Mouse (Mus musculus): ENCODE measurements around the gene Negr1. TPM values are rescaled to one million over a fixed set of nuclear protein-coding genes. Genes with fewer than 3 reads are reported as not detected.

Gene Negr1
- total and polyA plus RNA-seq, 3 experiments, result not detected

- H3K4me1 ChIP-seq (ENCODE audit: control insufficient read depth in 1 of 2, insufficient read depth in 2 of 2), result no peaks in the 10 kb centered on the region
- H3K9me3 ChIP-seq (replicated peaks; ENCODE audit: low read length), result peaks cover 9% of the 10 kb centered on the region
- H3K9ac ChIP-seq (ENCODE audit: insufficient read depth, low read depth), result no peak overlapping the region
- no peak overlapping the region for H3K4me3 ChIP-seq (replicated peaks in 1 of 3; ENCODE audit: low read depth in 2 of 3, low read length in 2 of 3, poor library complexity in 1 of 3)
- H3K4me2 ChIP-seq (ENCODE audit: insufficient read depth, low read depth, poor library complexity, severe bottlenecking), result no peak overlapping the region
- H3K27ac ChIP-seq (ENCODE audit: insufficient read depth, low read depth), result no peak overlapping the region
- TF ChIP-seq BHLHE40 (IDR thresholded peaks at IDR 0.05; ENCODE audit: low read depth, low read length) (no peak), RAD21 (IDR thresholded peaks at IDR 0.05; ENCODE audit: low read depth, low read length) (no peak), HCFC1 (IDR thresholded peaks at IDR 0.05; ENCODE audit: low read depth, low read length) (no peak), POLR2A (IDR thresholded peaks at IDR 0.05; ENCODE audit: low read depth, low read length) (no peak), JUND (conservative IDR thresholded peaks at IDR 0.05; ENCODE audit: low read depth, low read length) (no peak), RCOR1 (conservative IDR thresholded peaks at IDR 0.05; ENCODE audit: low read depth, low read length) (no peak), TCF12 (IDR thresholded peaks at IDR 0.05; ENCODE audit: low read depth, low read length) (no peak), MAZ (IDR thresholded peaks at IDR 0.05; ENCODE audit: low read depth, low read length) (no peak), IRF4 (IDR thresholded peaks at IDR 0.05; ENCODE audit: low read depth, low read length) (no peak), SMC3 (IDR thresholded peaks at IDR 0.05; ENCODE audit: low read depth, low read length) (no peak), NRF1 (IDR thresholded peaks at IDR 0.05; ENCODE audit: low read depth, low read length) (no peak), CTCF (conservative IDR thresholded peaks at IDR 0.05 in 1 of 2, IDR thresholded peaks at IDR 0.05 in 1 of 2; ENCODE audit: low read depth in 2 of 2, low read length in 2 of 2) (no peak), NELFE (IDR thresholded peaks at IDR 0.05; ENCODE audit: low read depth, low read length) (no peak)
- H3K36me3 ChIP-seq (replicated peaks in 1 of 2; ENCODE audit: control insufficient read depth in 1 of 2, insufficient read depth in 1 of 2, low read length in 1 of 2), result no peaks in the 10 kb centered on the region
- no peaks in the 10 kb centered on the region for H3K79me2 ChIP-seq (replicated peaks; ENCODE audit: control insufficient read depth, extremely low read depth, insufficient read depth, poor library complexity, severe bottlenecking)
- no peak for DNase-seq (ENCODE audit: extremely low read depth)
- dilution Hi-C loops (cut with MboI; ENCODE audit: extremely low pct_ligation_motif_present, extremely low pct_unique_long_range_greater_than_20kb, low sequenced_read_pairs) (no loop called here), in situ Hi-C loops (cut with MboI; ENCODE audit: low pct_ligation_motif_present, low pct_unique_long_range_greater_than_20kb, low sequenced_read_pairs) (no loop called here)
- H3K27me3 ChIP-seq (replicated peaks), result no peaks in the 10 kb centered on the region
Measured at GRCm38 (mm10) chr3:156929062-156929397, 367.4 kb downstream of the Negr1 start.

- dilution Hi-C loops (cut with MboI; ENCODE audit: extremely low pct_ligation_motif_present, extremely low pct_unique_long_range_greater_than_20kb, low sequenced_read_pairs), result no loop called here
- H3K36me3 ChIP-seq (replicated peaks in 1 of 2; ENCODE audit: control insufficient read depth in 1 of 2, insufficient read depth in 1 of 2, low read length in 1 of 2), result no peaks in the 10 kb centered on the region
- no peaks in the 10 kb centered on the region for H3K79me2 ChIP-seq (replicated peaks; ENCODE audit: control insufficient read depth, extremely low read depth, insufficient read depth, poor library complexity, severe bottlenecking)
- no peak for TF ChIP-seq ELF1 (IDR thresholded peaks at IDR 0.05; ENCODE audit: low read depth, low read length)
- TF ChIP-seq GABPA (IDR thresholded peaks at IDR 0.05; ENCODE audit: insufficient replicate concordance, low read depth, low read length), result no peak
- no peak for TF ChIP-seq HCFC1 (IDR thresholded peaks at IDR 0.05; ENCODE audit: low read depth, low read length)
- TF ChIP-seq CHD2 (IDR thresholded peaks at IDR 0.05; ENCODE audit: low read length), result no peak
- TF ChIP-seq TBP (conservative IDR thresholded peaks at IDR 0.05; ENCODE audit: low read depth, low read length), result no peak
- no peak for TF ChIP-seq ZNF384 (IDR thresholded peaks at IDR 0.05; ENCODE audit: low read depth, low read length)
- TF ChIP-seq MAZ (IDR thresholded peaks at IDR 0.05; ENCODE audit: low read depth, low read length), result no peak
- no peak for TF ChIP-seq SMC3 (IDR thresholded peaks at IDR 0.05; ENCODE audit: low read depth, low read length)
- no peak for TF ChIP-seq ZMIZ1 (IDR thresholded peaks at IDR 0.05; ENCODE audit: low read depth, low read length)
- TF ChIP-seq RAD21 (IDR thresholded peaks at IDR 0.05; ENCODE audit: low read depth, low read length), result no peak
- TF ChIP-seq NELFE (IDR thresholded peaks at IDR 0.05; ENCODE audit: low read depth, low read length), result no peak
- no peak for TF ChIP-seq UBTF (IDR thresholded peaks at IDR 0.05; ENCODE audit: low read depth, low read length)
- TF ChIP-seq CHD1 (IDR thresholded peaks at IDR 0.05; ENCODE audit: low read depth, low read length), result no peak
- no peak for TF ChIP-seq SIN3A (IDR thresholded peaks at IDR 0.05; ENCODE audit: low read length)
- TF ChIP-seq USF2 (conservative IDR thresholded peaks at IDR 0.05; ENCODE audit: low read depth, low read length), result no peak
- no peak for TF ChIP-seq MEF2A (IDR thresholded peaks at IDR 0.05; ENCODE audit: borderline replicate concordance, low read depth, low read length)
- H3K4me3 ChIP-seq (replicated peaks in 1 of 3; ENCODE audit: low read depth in 2 of 3, low read length in 2 of 3, poor library complexity in 1 of 3), result no peak overlapping the region
- no peaks in the 10 kb centered on the region for H3K27me3 ChIP-seq (replicated peaks)
- no peak for DNase-seq (ENCODE audit: extremely low read depth)
- peaks cover 8% of the 10 kb centered on the region for H3K9me3 ChIP-seq (replicated peaks; ENCODE audit: low read length)
- in situ Hi-C loops (cut with MboI; ENCODE audit: low pct_ligation_motif_present, low pct_unique_long_range_greater_than_20kb, low sequenced_read_pairs), result no loop called here
- H3K27ac ChIP-seq (ENCODE audit: insufficient read depth, low read depth), result no peak overlapping the region
- H3K9ac ChIP-seq (ENCODE audit: insufficient read depth, low read depth), result no peak overlapping the region
- H3K4me2 ChIP-seq (ENCODE audit: insufficient read depth, low read depth, poor library complexity, severe bottlenecking), result no peak overlapping the region; the same call in 1 of the 2 replicates
- H3K4me1 ChIP-seq (ENCODE audit: control insufficient read depth in 1 of 2, insufficient read depth in 2 of 2), result no peaks in the 10 kb centered on the region
Measured at GRCm38 (mm10) chr3:156929677-156930440, 368.3 kb downstream of the Negr1 start.
